Mouse (Mus musculus): ENCODE measurements around the gene Asic3. TPM values are rescaled to one million over a fixed set of nuclear protein-coding genes. Genes with fewer than 3 reads are reported as not detected.
A peak's percentile ranks its signal among the peaks of the same experiment; 100 is the strongest.
"Not testable (repeated sequence)": the region's sequence is repeated elsewhere in the genome, so short reads cannot be mapped to it uniquely, and the experiment has no call there.

The Asic3 gene
- polyA plus RNA-seq, 1 experiment from 2014 or later: 1.3 TPM

- no peak for ATAC-seq (ENCODE audit: low FRiP score)
Observed at GRCm38 (mm10) chr5:24389658-24390020, 23.6 kb upstream of the Asic3 start.

GRCm38 (mm10) chr5:24391864-24392263 is 21.3 kb upstream of the Asic3 start, which contains the start of gene Atg9b:
TSS of gene Atg9b (minus strand) at chr5:24392143.
- no peak for ATAC-seq (ENCODE audit: low FRiP score)
- Histone ChIP-seq H3K9ac (no peak within 1 kb of the TSS), H3K36me3 (no peaks in the 10 kb centered on the region), H3K27me3 (peaks cover 46% of the 10 kb centered on the region), H3K4me1 (replicated peaks) (peaks cover 30% of the 10 kb centered on the region), H3K27ac (no peak within 1 kb of the TSS), H3K9me3 (no peaks in the 10 kb centered on the region), H3K4me3 (no peak within 1 kb of the TSS), H3K4me2 (no peak within 1 kb of the TSS)
- 84% methylated on average over 7 of the region's 7 CpGs for WGBS

More at GRCm38 (mm10) chr5:24389658-24390020, 23.6 kb upstream of the Asic3 start:
- Histone ChIP-seq H3K4me2 (no peak overlapping the region), H3K36me3 (no peaks in the 10 kb centered on the region), H3K9ac (no peak overlapping the region), H3K27ac (no peak overlapping the region), H3K9me3 (no peaks in the 10 kb centered on the region), H3K4me3 (no peak overlapping the region), H3K4me1 (replicated peaks) (peaks cover 26% of the 10 kb centered on the region), H3K27me3 (peaks cover 68% of the 10 kb centered on the region)
- WGBS: 78% methylated on average over 4 of the region's 4 CpGs

GRCm38 (mm10) chr5:24392724-24393123 is 20.5 kb upstream of the Asic3 start:
- WGBS: 78% methylated on average over 7 of the region's 7 CpGs
- no peak overlapping the region for H3K27ac ChIP-seq
- H3K27me3 ChIP-seq: peaks cover 37% of the 10 kb centered on the region
- no peaks in the 10 kb centered on the region for H3K9me3 ChIP-seq
- H3K4me3 ChIP-seq: no peak overlapping the region
- ATAC-seq (ENCODE audit: low FRiP score): no peak
- no peak overlapping the region for H3K9ac ChIP-seq
- no peaks in the 10 kb centered on the region for H3K36me3 ChIP-seq
- no peak overlapping the region for H3K4me2 ChIP-seq
- H3K4me1 ChIP-seq (replicated peaks): peaks cover 22% of the 10 kb centered on the region

GRCm38 (mm10) chr5:24393392-24393997 is 19.7 kb upstream of the Asic3 start, which contains the start of gene Abcb8:
TSS of gene Abcb8 (plus strand) at chr5:24393663.
- peak within 1 kb of the TSS; percentile 89 for H3K27ac ChIP-seq
- H3K9ac ChIP-seq: peak within 1 kb of the TSS; percentile 67
- peaks cover 30% of the 10 kb centered on the region for H3K27me3 ChIP-seq
- H3K9me3 ChIP-seq: no peaks in the 10 kb centered on the region
- peak within 1 kb of the TSS; percentile 51 for H3K4me2 ChIP-seq
- 25% methylated on average over 7 of the region's 7 CpGs for WGBS
- H3K36me3 ChIP-seq: no peaks in the 10 kb centered on the region
- H3K4me3 ChIP-seq: peak within 1 kb of the TSS; percentile 50
- ATAC-seq (ENCODE audit: low FRiP score): no peak
- peaks cover 14% of the 10 kb centered on the region for H3K4me1 ChIP-seq (replicated peaks)

- peak; percentile 96 for ATAC-seq (ENCODE audit: low FRiP score)
- Histone ChIP-seq H3K4me3 (peak overlapping the region; percentile 50), H3K4me1 (replicated peaks) (peaks cover 10% of the 10 kb centered on the region), H3K9ac (peak overlapping the region; percentile 67), H3K27ac (peak overlapping the region; percentile 89), H3K9me3 (no peaks in the 10 kb centered on the region), H3K27me3 (peaks cover 21% of the 10 kb centered on the region), H3K4me2 (peak overlapping the region; percentile 51), H3K36me3 (no peaks in the 10 kb centered on the region)
- WGBS: 1% methylated on average over 36 of the region's 36 CpGs
Observed at GRCm38 (mm10) chr5:24394165-24394894, 18.9 kb upstream of the Asic3 start.

GRCm38 (mm10) chr5:24396254-24396653 is 16.9 kb upstream of the Asic3 start:
- H3K4me3 ChIP-seq; H3K27ac ChIP-seq; H3K27me3 ChIP-seq; ATAC-seq (ENCODE audit: low FRiP score); H3K4me2 ChIP-seq; H3K9ac ChIP-seq; H3K9me3 ChIP-seq: not testable (repeated sequence)
- peaks cover 16% of the 10 kb centered on the region for H3K36me3 ChIP-seq
- WGBS: 91% methylated on average over 6 of the region's 6 CpGs
- H3K4me1 ChIP-seq (replicated peaks): peaks cover 10% of the 10 kb centered on the region

GRCm38 (mm10) chr5:24399686-24400085 is 13.5 kb upstream of the Asic3 start:
- no peak overlapping the region for H3K9ac ChIP-seq
- WGBS: 91% methylated on average over 10 of the region's 10 CpGs
- no peaks in the 10 kb centered on the region for H3K27me3 ChIP-seq
- H3K4me3 ChIP-seq: no peak overlapping the region
- H3K36me3 ChIP-seq: peaks cover 49% of the 10 kb centered on the region
- H3K4me2 ChIP-seq: no peak overlapping the region
- peaks cover 17% of the 10 kb centered on the region; the same call in 1 of the 2 replicates for H3K4me1 ChIP-seq (replicated peaks)
- H3K27ac ChIP-seq: no peak overlapping the region
- ATAC-seq (ENCODE audit: low FRiP score): no peak
- no peaks in the 10 kb centered on the region for H3K9me3 ChIP-seq

GRCm38 (mm10) chr5:24400362-24400761 is 12.8 kb upstream of the Asic3 start:
- H3K4me1 ChIP-seq (replicated peaks): peaks cover 12% of the 10 kb centered on the region; the same call in 1 of the 2 replicates
- no peak overlapping the region for H3K4me2 ChIP-seq
- 85% methylated on average over 11 of the region's 11 CpGs for WGBS
- no peaks in the 10 kb centered on the region for H3K9me3 ChIP-seq
- H3K36me3 ChIP-seq: peaks cover 56% of the 10 kb centered on the region
- ATAC-seq (ENCODE audit: low FRiP score): no peak
- H3K9ac ChIP-seq: no peak overlapping the region; the same call in 1 of the 2 replicates
- H3K4me3 ChIP-seq: no peak overlapping the region
- no peaks in the 10 kb centered on the region for H3K27me3 ChIP-seq
- H3K27ac ChIP-seq: no peak overlapping the region

GRCm38 (mm10) chr5:24400911-24401605 is 12.1 kb upstream of the Asic3 start:
- H3K9ac ChIP-seq: no peak overlapping the region
- peaks cover 12% of the 10 kb centered on the region; the same call in 1 of the 2 replicates for H3K4me1 ChIP-seq (replicated peaks)
- no peaks in the 10 kb centered on the region for H3K27me3 ChIP-seq
- no peak overlapping the region for H3K27ac ChIP-seq
- 89% methylated on average over 5 of the region's 5 CpGs for WGBS
- H3K4me3 ChIP-seq: no peak overlapping the region
- ATAC-seq (ENCODE audit: low FRiP score): no peak
- H3K9me3 ChIP-seq: no peaks in the 10 kb centered on the region
- H3K4me2 ChIP-seq: no peak overlapping the region
- H3K36me3 ChIP-seq: peaks cover 63% of the 10 kb centered on the region

- H3K27me3 ChIP-seq: no peaks in the 10 kb centered on the region
- peak; percentile 61; the same call in 1 of the 2 replicates for ATAC-seq (ENCODE audit: low FRiP score)
- no peaks in the 10 kb centered on the region for H3K9me3 ChIP-seq
- no peak overlapping the region for H3K4me2 ChIP-seq
- no peak overlapping the region for H3K4me3 ChIP-seq
- WGBS: 59% methylated on average over 9 of the region's 9 CpGs
- H3K4me1 ChIP-seq (replicated peaks): peaks cover 12% of the 10 kb centered on the region; the same call in 1 of the 2 replicates
- no peak overlapping the region for H3K27ac ChIP-seq
- H3K9ac ChIP-seq: no peak overlapping the region
- peaks cover 72% of the 10 kb centered on the region for H3K36me3 ChIP-seq
Observed at GRCm38 (mm10) chr5:24401969-24402368, 11.2 kb upstream of the Asic3 start.

- WGBS: 80% methylated on average over 6 of the region's 6 CpGs
- ATAC-seq (ENCODE audit: low FRiP score): no peak
Observed at GRCm38 (mm10) chr5:24404594-24405360, 8.4 kb upstream of the Asic3 start.

More at GRCm38 (mm10) chr5:24404594-24405360, 8.4 kb upstream of the Asic3 start:
- Histone ChIP-seq H3K4me1 (replicated peaks) (peaks cover 12% of the 10 kb centered on the region; the same call in 1 of the 2 replicates), H3K9me3 (no peaks in the 10 kb centered on the region), H3K27me3 (no peaks in the 10 kb centered on the region), H3K4me2 (no peak overlapping the region), H3K36me3 (peaks cover 94% of the 10 kb centered on the region), H3K9ac (no peak overlapping the region), H3K27ac (no peak overlapping the region), H3K4me3 (no peak overlapping the region)

Measured in hindbrain, embryonic 13.5 days (tissue).